Mouse (Mus musculus) forebrain, embryonic 11.5 days (tissue): ENCODE measurements around the gene Tmem159. TPM values are rescaled to one million over a fixed set of nuclear protein-coding genes. Genes with fewer than 3 reads are reported as not detected.

ENCODE experiments used
- ATAC-seq: fragments of 200-750 bp; cut with Nextera tagmentation; replicated peaks from 2 replicates; pipeline ENCODE4 v1.8.0; 2017; ENCODE audit warnings: moderate TSS enrichment; ENCODE audit not compliant: low FRiP score
- DNase-seq: peaks from one replicate; pipeline ENCODE4 v3.0.0-alpha.2; 2017; ENCODE audit warnings: low spot score
- H3K27ac ChIP-seq: fragments of 300-500 bp; sonication (generic); 2 replicates; pipeline ENCODE4 v1.5.1; 2014; ENCODE audit warnings: low read depth, low read length
- H3K27me3 ChIP-seq: fragments of 300-500 bp; sonication (generic); 2 replicates; pipeline ENCODE4 v1.6.1; 2014; ENCODE audit warnings: mild to moderate bottlenecking, low read length, mixed read lengths; ENCODE audit not compliant: control insufficient read depth, insufficient read depth
- H3K36me3 ChIP-seq: fragments of 300-500 bp; sonication (generic); 2 replicates; pipeline ENCODE4 v1.6.1; 2014; ENCODE audit warnings: mild to moderate bottlenecking, low read length, moderate library complexity, mixed read lengths; ENCODE audit not compliant: control insufficient read depth, insufficient read depth
- H3K4me1 ChIP-seq: fragments of 300-500 bp; sonication (generic); replicated peaks from 2 replicates; pipeline ENCODE4 v1.6.1; 2014; ENCODE audit warnings: low read length, mixed read lengths; ENCODE audit not compliant: control insufficient read depth, insufficient read depth
- H3K4me2 ChIP-seq: fragments of 300-500 bp; sonication (generic); 2 replicates; pipeline ENCODE4 v1.6.1; 2014; ENCODE audit warnings: low read depth, mild to moderate bottlenecking, low read length, moderate library complexity, mixed read lengths; ENCODE audit not compliant: severe bottlenecking
- H3K4me3 ChIP-seq: fragments of 300-500 bp; sonication (generic); 2 replicates; pipeline ENCODE4 v1.5.1; 2014; ENCODE audit warnings: low read depth, low read length
- H3K9ac ChIP-seq: fragments of 300-500 bp; sonication (generic); 2 replicates; pipeline ENCODE4 v1.6.1; 2014; ENCODE audit warnings: low read length
- H3K9me3 ChIP-seq: fragments of 300-500 bp; sonication (generic); 2 replicates; pipeline ENCODE4 v1.6.1; 2016; ENCODE audit warnings: low read length, mixed read lengths; ENCODE audit not compliant: control insufficient read depth
- WGBS: fragments of 180-500 bp; shearing (Covaris S2); extraction: QIAGEN DNeasy Blood & Tissue Kit; methylation state at CpG from one replicate; pipeline ENCODE4 v1.1.7; 2014; 5-methylcytosine and 5-hydroxymethylcytosine counted together
- polyA plus RNA-seq: library from polyadenylated mRNA; unstranded; fragments of >200 nt; fragmentation: Nextera tagmentation; extraction: Ambion mirVana; gene quantifications from 2 replicates; pipeline ENCODE4 v1.2.1, GENCODE M21; 2014

The Tmem159 gene
- 10.4 and 10.9 TPM in 2 replicates for polyA plus RNA-seq

- peaks cover 10% of the 10 kb centered on the region; the same call in 1 of the 2 replicates for H3K27me3 ChIP-seq
- no peaks in the 10 kb centered on the region for H3K9me3 ChIP-seq
- H3K27ac ChIP-seq: no peak within 1 kb of the TSS
- DNase-seq (peak; percentile 88), ATAC-seq (peak; percentile 93)
- H3K9ac ChIP-seq: peak within 1 kb of the TSS; percentile 60
- under 1% methylated on average over 42 of the region's 42 CpGs for WGBS
- H3K4me2 ChIP-seq: peak within 1 kb of the TSS; percentile 76
- no peaks in the 10 kb centered on the region for H3K36me3 ChIP-seq
- no peaks in the 10 kb centered on the region; the same call in 1 of the 2 replicates for H3K4me1 ChIP-seq
- peak within 1 kb of the TSS; percentile 53 for H3K4me3 ChIP-seq
Measured at GRCm38 (mm10) chr7:120102164-120102972, at the start of gene Tmem159. Gene Tmem159, plus strand, starts transcription at chr7:120102353.

GRCm38 (mm10) chr7:120054016-120054415, 48.1 kb upstream of the Tmem159 start:
- DNase-seq: no peak
- Histone ChIP-seq H3K4me2 (no peak overlapping the region), H3K9me3 (no peaks in the 10 kb centered on the region), H3K36me3 (no peaks in the 10 kb centered on the region), H3K27me3 (no peaks in the 10 kb centered on the region), H3K9ac (no peak overlapping the region), H3K27ac (no peak overlapping the region), H3K4me3 (no peak overlapping the region), H3K4me1 (no peaks in the 10 kb centered on the region)
- 63% methylated on average over 2 of the region's 2 CpGs for WGBS
- ATAC-seq: no peak

- no peaks in the 10 kb centered on the region for H3K27me3 ChIP-seq
- H3K4me1 ChIP-seq: no peaks in the 10 kb centered on the region
- no peak overlapping the region for H3K4me2 ChIP-seq
- no peak for ATAC-seq
- DNase-seq: no peak
- H3K9ac ChIP-seq: no peak overlapping the region
- no peaks in the 10 kb centered on the region for H3K9me3 ChIP-seq
- 89% methylated on average over 3 of the region's 3 CpGs for WGBS
- H3K36me3 ChIP-seq: no peaks in the 10 kb centered on the region
- H3K4me3 ChIP-seq: no peak overlapping the region
- H3K27ac ChIP-seq: no peak overlapping the region
Measured at GRCm38 (mm10) chr7:120055479-120055878, 46.7 kb upstream of the Tmem159 start.

- H3K9me3 ChIP-seq: no peaks in the 10 kb centered on the region
- H3K4me3 ChIP-seq: no peak overlapping the region
- no peak overlapping the region for H3K4me2 ChIP-seq
- H3K27me3 ChIP-seq: no peaks in the 10 kb centered on the region
- 89% methylated on average over 1 of the region's 1 CpGs for WGBS
- no peak overlapping the region for H3K27ac ChIP-seq
- ATAC-seq (no peak), DNase-seq (no peak)
- no peaks in the 10 kb centered on the region for H3K4me1 ChIP-seq
- H3K9ac ChIP-seq: no peak overlapping the region
- H3K36me3 ChIP-seq: no peaks in the 10 kb centered on the region
Measured at GRCm38 (mm10) chr7:120064045-120064444, 38.1 kb upstream of the Tmem159 start.

GRCm38 (mm10) chr7:120068114-120068513, 34.0 kb upstream of the Tmem159 start:
- ATAC-seq: no peak
- Histone ChIP-seq H3K27ac (no peak overlapping the region), H3K4me1 (no peaks in the 10 kb centered on the region), H3K4me3 (no peak overlapping the region), H3K4me2 (no peak overlapping the region), H3K9ac (no peak overlapping the region), H3K36me3 (no peaks in the 10 kb centered on the region), H3K27me3 (no peaks in the 10 kb centered on the region), H3K9me3 (no peaks in the 10 kb centered on the region)
- WGBS: 81% methylated on average over 3 of the region's 3 CpGs
- DNase-seq: no peak

- Histone ChIP-seq H3K9ac (no peak overlapping the region), H3K27me3 (no peaks in the 10 kb centered on the region), H3K36me3 (no peaks in the 10 kb centered on the region), H3K4me1 (no peaks in the 10 kb centered on the region), H3K27ac (no peak overlapping the region), H3K9me3 (no peaks in the 10 kb centered on the region), H3K4me3 (no peak overlapping the region), H3K4me2 (no peak overlapping the region)
- DNase-seq (no peak), ATAC-seq (peak; percentile 42; the same call in 1 of the 2 replicates)
- WGBS: 54% methylated on average over 3 of the region's 3 CpGs
Measured at GRCm38 (mm10) chr7:120069164-120069563, 33.0 kb upstream of the Tmem159 start.

GRCm38 (mm10) chr7:120080177-120080576, 22.0 kb upstream of the Tmem159 start:
- Histone ChIP-seq H3K4me3 (no peak overlapping the region), H3K36me3 (no peaks in the 10 kb centered on the region), H3K27ac (no peak overlapping the region), H3K9ac (no peak overlapping the region), H3K4me2 (no peak overlapping the region), H3K27me3 (no peaks in the 10 kb centered on the region), H3K4me1 (no peaks in the 10 kb centered on the region), H3K9me3 (no peaks in the 10 kb centered on the region)
- 74% methylated on average over 3 of the region's 3 CpGs for WGBS
- no peak for DNase-seq
- ATAC-seq: no peak

GRCm38 (mm10) chr7:120093033-120093432, 9.1 kb upstream of the Tmem159 start:
- H3K27ac ChIP-seq: no peak overlapping the region
- no peak overlapping the region for H3K9ac ChIP-seq
- ATAC-seq (0 out of 2 replicates have a peak, but pooled peaks have one; percentile 55), DNase-seq (no peak)
- H3K9me3 ChIP-seq: no peaks in the 10 kb centered on the region
- no peak overlapping the region for H3K4me3 ChIP-seq
- WGBS: 9% methylated on average over 5 of the region's 5 CpGs
- no peaks in the 10 kb centered on the region for H3K36me3 ChIP-seq
- no peak overlapping the region for H3K4me2 ChIP-seq
- H3K27me3 ChIP-seq: no peaks in the 10 kb centered on the region
- no peaks in the 10 kb centered on the region for H3K4me1 ChIP-seq

GRCm38 (mm10) chr7:120094216-120094615, 7.9 kb upstream of the Tmem159 start:
- H3K27ac ChIP-seq: no peak overlapping the region
- no peaks in the 10 kb centered on the region for H3K4me1 ChIP-seq
- no peak overlapping the region for H3K4me2 ChIP-seq
- no peak overlapping the region for H3K4me3 ChIP-seq
- H3K27me3 ChIP-seq: no peaks in the 10 kb centered on the region
- no peak for ATAC-seq
- no peaks in the 10 kb centered on the region for H3K36me3 ChIP-seq
- H3K9me3 ChIP-seq: no peaks in the 10 kb centered on the region
- H3K9ac ChIP-seq: no peak overlapping the region
- DNase-seq: no peak
- WGBS: 95% methylated on average over 3 of the region's 3 CpGs
